Mouse (Mus musculus) kidney, adult 10 weeks (tissue): ENCODE results near the gene Zfp408. TPM values are rescaled to one million over a fixed set of nuclear protein-coding genes. Genes with fewer than 3 reads are reported as not detected.

Source experiments
- polyA plus RNA-seq: library from polyadenylated mRNA; stranded (reverse); fragments of 350-450 nt; fragmentation: Illumina TruSeq; extraction: RNeasy Lipid Tissue Mini Kit (QIAGEN cat#74804); gene quantifications from one replicate; pipeline ENCODE4 v1.2.3, GENCODE M21; 2014; ENCODE audit warnings: low read depth, low replicate concordance

Gene Zfp408
- polyA plus RNA-seq, result 1.3 TPM

GRCm38 (mm10) chr2:91649553-91650359 lies at the start of gene Zfp408, which contains the start of gene Arhgap1:
TSS of gene Zfp408 (minus strand) at chr2:91649791.
TSS of gene Arhgap1 (plus strand) at chr2:91649860.

DNA sequence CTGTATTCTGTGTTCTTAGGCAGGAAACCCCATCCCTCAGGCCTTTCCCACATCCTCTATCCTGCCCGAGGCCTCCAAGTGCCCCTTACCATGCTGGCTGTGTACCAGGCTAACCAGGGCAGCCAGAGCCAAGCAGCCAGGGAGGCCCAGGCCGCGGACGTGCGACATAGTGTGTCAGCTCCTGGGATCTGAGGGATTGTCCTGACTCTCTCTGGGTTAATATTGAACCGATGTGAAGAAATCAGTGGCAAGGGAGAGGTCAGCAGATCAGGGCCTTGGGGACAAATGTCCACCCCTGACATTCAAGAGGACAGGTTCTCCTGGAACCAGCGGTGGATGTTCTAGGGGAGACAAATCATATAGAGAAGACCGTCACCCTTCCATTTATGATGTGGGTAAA lies 13.4 kb downstream of the Zfp408 start, which contains the start of gene F2:
Gene F2 (minus strand): TSS at position 186 of the 400 bp plus-strand sequence.

Other genes starting within 250 kb of the Zfp408 start
- gene 1110051M20Rik, start 205.1 kb downstream of the Zfp408 start, polyA plus RNA-seq, result 12.6 TPM
- gene Lrp4, start 192.3 kb downstream of the Zfp408 start, polyA plus RNA-seq, result 3.7 TPM
- gene Ckap5, start 123.0 kb downstream of the Zfp408 start, polyA plus RNA-seq, result 37.9 TPM
- not detected for gene F2, start 13.4 kb downstream of the Zfp408 start, polyA plus RNA-seq
- 16.4 TPM for gene Arhgap1, start 69 bp upstream of the Zfp408 start, polyA plus RNA-seq
- 14.1 TPM for gene Atg13, start 60.8 kb upstream of the Zfp408 start, polyA plus RNA-seq
- gene Harbi1, start 61.1 kb upstream of the Zfp408 start, polyA plus RNA-seq, result 18.5 TPM
- 4.4 TPM for gene Ambra1, start 80.3 kb upstream of the Zfp408 start, polyA plus RNA-seq